Mouse (Mus musculus) E14TG2a.4 (cell line): ENCODE data around the gene Adam8.

Experiments used
- CTCF ChIP-seq: conservative IDR thresholded peaks from 2 replicates; pipeline ENCODE4 v1.5.1; 2014; ENCODE audit warnings: low read length
- POU5F1 ChIP-seq: IDR thresholded peaks from 2 replicates; pipeline ENCODE4 v1.6.1; 2014; ENCODE audit warnings: low read length, borderline replicate concordance

DNA sequence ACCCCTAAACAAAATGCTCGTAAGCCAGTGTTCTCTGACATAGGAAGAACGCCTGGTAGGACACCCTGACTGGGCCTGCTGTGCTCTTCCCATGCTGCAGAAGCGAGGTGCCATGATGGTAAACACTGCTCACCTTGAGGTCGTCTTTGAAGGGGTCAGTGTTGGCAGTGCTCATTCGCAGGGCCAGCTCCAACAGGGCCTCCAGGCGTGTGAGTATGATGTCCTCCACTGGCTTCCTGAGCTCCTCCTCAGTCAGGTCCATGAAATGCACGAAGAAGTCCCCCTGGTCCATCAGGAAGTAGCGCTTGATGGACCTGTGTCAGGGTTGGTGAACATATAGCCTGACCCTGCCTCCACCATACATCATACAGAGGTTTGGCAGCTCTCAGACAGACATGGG lies 12.3 kb upstream of the Adam8 start:
- TF ChIP-seq CTCF (no peak), POU5F1 (no peak)
